Mouse (Mus musculus) 3T3-L1 (cell line): ENCODE data around the gene Ntm.

Source experiments
- DNase-seq: peaks from one replicate; pipeline ENCODE4 v3.0.0-alpha.2; 2015; ENCODE audit warnings: low read depth, low spot score

Gene Ntm

GRCm38 (mm10) chr9:29335671-29336070, 627.3 kb downstream of the Ntm start:
- DNase-seq: no peak

- DNase-seq: no peak
Measured at GRCm38 (mm10) chr9:29332296-29333090, 630.4 kb downstream of the Ntm start.

- peak; percentile 1 for DNase-seq
Measured at GRCm38 (mm10) chr9:29330486-29330885, 632.5 kb downstream of the Ntm start.

- DNase-seq: no peak
Measured at GRCm38 (mm10) chr9:29326283-29326682, 636.7 kb downstream of the Ntm start.

DNA sequence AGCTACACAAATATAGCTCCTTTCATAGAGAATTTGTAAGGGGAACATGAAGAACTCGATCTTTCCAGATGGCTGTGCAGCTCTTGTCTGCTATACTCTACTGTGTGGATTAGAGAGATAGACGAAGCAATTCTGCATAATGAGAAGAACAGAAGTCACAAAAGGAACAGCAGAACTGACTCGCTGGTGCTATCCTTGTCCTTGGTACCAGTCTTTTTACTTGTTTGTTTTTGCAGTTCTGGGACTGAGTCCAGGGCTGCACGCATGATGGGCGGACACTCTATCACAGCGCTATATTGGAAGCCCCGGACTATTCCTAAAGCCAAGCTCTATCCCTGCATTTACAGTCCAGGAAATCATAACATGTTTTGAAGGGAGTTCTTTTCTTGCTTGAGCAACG, 637.8 kb downstream of the Ntm start:
- no peak for DNase-seq

DNA sequence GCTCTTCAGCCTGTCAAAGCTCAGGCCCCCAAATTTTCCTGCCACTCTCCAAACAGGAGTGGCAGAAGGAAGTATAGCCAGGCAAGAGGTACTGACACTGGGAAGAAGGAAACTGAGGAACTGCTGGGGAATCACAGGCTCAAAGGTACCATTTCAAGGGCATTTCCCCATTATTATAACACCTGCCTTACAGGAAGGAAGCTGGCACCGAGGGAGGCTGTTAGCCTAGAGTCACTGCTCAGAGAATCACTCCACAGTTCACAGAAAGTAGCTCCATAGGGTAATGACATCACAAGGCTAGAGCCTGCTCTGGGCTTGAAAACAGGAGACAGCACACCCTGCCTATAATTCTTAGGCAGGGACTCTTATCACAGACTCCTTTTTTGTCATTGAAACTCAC, 643.7 kb downstream of the Ntm start:
- DNase-seq: no peak

- no peak for DNase-seq
Measured at GRCm38 (mm10) chr9:29318676-29319162, 644.2 kb downstream of the Ntm start.

DNA sequence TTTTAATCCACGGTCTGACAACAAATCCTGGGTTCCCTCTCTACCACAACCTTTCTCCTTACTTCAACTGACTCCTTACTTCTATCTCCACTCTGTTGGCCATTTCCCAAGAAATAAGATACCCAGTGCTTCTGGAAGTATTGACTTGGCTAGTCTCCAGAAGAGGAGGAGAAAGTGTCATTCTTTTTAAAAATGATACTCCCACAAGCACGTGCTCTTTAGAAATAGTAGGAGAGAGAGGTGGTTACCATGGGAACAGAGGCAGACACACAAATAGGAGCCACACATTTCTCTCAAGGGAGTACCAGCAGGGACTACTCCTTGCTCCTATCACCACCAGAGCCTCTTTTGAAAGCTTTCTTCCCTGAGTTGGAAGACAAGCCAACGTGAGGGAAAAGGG, 645.3 kb downstream of the Ntm start:
- peak; percentile 1 for DNase-seq

- DNase-seq: no peak
Measured at GRCm38 (mm10) chr9:29315842-29316241, 647.1 kb downstream of the Ntm start.

- no peak for DNase-seq
Measured at GRCm38 (mm10) chr9:29306961-29307360, 656.0 kb downstream of the Ntm start.

- DNase-seq: no peak
Measured at GRCm38 (mm10) chr9:29298340-29298739, 664.6 kb downstream of the Ntm start.

DNA sequence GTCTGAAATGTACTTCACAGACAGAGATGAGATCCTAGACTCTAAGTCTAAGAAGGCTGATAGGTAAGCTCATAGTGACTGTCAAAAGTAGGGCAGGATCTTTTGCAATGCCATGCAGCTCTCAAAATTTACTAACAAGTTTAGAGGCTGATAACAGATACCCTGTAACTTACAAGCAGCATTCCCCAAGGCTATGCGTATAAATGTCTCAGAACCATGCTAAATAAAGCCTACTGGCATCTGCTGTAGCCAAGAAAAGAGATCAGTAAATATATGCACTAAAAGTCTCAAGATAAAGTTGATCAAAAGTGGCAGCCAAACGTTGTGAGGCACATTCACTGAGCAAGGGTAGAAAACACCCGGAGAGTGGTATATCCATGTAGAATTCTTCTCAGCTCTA, 666.2 kb downstream of the Ntm start:
- no peak for DNase-seq

- no peak for DNase-seq
Measured at GRCm38 (mm10) chr9:29288003-29288704, 674.8 kb downstream of the Ntm start.

GRCm38 (mm10) chr9:29285144-29285543, 677.8 kb downstream of the Ntm start:
- DNase-seq: no peak

GRCm38 (mm10) chr9:29272861-29273260, 690.1 kb downstream of the Ntm start:
- no peak for DNase-seq

GRCm38 (mm10) chr9:29269988-29270387, 693.0 kb downstream of the Ntm start:
- DNase-seq: no peak

DNA sequence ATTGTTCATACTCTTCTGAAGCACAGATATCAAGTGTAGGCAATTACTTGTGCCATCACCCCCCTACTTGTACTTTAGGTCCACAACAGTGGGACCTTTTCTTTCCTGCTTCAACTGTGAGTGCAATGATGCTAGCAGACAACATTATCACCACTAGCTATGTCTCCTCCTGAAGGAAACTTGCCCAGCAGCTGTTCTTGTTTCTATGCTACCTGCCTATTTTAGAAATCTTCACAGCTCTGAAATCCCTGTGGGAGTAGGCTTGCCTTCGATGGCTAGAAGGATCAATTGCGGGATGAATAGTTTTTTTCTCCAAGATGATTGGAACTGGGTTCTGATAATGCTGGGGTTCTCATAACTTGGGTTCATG, 693.7 kb downstream of the Ntm start:
- no peak for DNase-seq

DNA sequence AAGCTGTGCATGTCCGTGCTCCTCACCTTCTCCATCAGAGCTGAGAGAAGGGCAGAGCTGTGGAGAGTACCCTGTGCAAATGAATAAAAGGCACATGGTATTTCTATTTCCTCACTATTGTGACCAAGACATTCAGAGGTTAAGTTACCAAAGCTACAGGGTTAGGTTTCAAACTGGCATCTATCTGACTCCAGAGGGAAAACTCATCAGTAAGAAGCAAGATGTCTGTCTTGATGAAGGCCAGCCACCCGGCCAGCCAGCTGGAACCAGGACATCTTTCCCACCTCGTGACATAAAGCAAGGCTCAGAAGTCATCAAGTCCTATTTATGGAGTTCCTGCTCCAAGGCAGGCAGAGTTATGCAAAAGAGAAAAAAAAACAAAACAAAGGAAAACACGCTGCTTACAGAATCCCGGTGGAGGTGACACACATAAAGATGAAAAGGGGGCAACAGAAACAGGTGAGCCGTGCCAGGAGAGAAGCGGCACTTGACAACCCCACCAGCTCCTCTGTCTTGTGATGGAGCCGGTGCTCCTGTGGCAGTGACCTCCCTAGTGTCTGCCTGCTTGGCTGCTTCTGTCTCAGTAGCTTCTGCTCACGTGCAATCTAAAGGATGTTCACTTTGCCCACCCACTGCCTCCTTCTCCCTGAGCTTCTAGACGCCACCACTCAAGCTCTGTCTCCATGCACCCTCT, 694.2 kb downstream of the Ntm start:
- no peak for DNase-seq

GRCm38 (mm10) chr9:29267663-29268062, 695.3 kb downstream of the Ntm start:
- no peak for DNase-seq

- DNase-seq: no peak
Measured at GRCm38 (mm10) chr9:29265177-29265576, 697.8 kb downstream of the Ntm start.

- no peak for DNase-seq
Measured at GRCm38 (mm10) chr9:29262836-29263235, 700.1 kb downstream of the Ntm start.

DNA sequence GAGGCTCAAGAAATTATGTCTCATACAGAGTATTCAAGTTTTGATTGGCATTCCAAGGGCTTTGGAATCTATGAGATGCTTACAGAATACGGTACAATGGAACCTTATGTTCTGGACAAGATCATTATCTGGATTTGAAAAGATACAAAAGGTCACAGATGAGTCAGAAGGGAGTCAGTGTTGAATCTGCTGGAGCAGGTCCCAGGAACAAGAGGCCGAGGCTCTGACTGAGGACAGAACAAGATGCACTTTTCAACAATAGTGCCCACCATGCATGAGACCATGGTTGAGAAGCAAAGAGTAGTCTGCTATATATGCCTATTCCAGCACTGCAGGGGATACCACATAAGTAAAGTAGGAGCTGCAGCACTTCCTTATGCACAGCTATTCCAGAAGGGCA, 710.1 kb downstream of the Ntm start:
- peak; percentile 2 for DNase-seq
